Mouse (Mus musculus): ENCODE measurements around the gene Dnajb2.

- no peak for TF ChIP-seq CTCF (IDR thresholded peaks at IDR 0.05; ENCODE audit: low read depth, low read length)
- no peak for TF ChIP-seq POLR2A (IDR thresholded peaks at IDR 0.05; ENCODE audit: insufficient read depth, low read length)
These were observed 14.7 kb upstream of the Dnajb2 start for GRCm38 (mm10) chr1:75221538-75221937.
